Mouse (Mus musculus) C2C12 (cell line): ENCODE data around the gene Akap13.

Experiments used
- CTCF ChIP-seq: IDR thresholded peaks from one replicate; pipeline ENCODE4 v1.5.1; 2011; ENCODE audit not compliant: control insufficient read depth, insufficient read depth, insufficient read length
- MAX ChIP-seq: IDR thresholded peaks from one replicate; pipeline ENCODE4 v1.6.1; 2011; ENCODE audit warnings: mild to moderate bottlenecking, control low read depth
- MYOD1 ChIP-seq: IDR thresholded peaks from one replicate; pipeline ENCODE4 v1.6.1; 2011; ENCODE audit warnings: low read depth; ENCODE audit not compliant: control insufficient read depth, insufficient read length
- USF1 ChIP-seq: IDR thresholded peaks from one replicate; pipeline ENCODE4 v1.6.1; 2011; ENCODE audit warnings: low read depth, mild to moderate bottlenecking, control low read depth, moderate library complexity

DNA sequence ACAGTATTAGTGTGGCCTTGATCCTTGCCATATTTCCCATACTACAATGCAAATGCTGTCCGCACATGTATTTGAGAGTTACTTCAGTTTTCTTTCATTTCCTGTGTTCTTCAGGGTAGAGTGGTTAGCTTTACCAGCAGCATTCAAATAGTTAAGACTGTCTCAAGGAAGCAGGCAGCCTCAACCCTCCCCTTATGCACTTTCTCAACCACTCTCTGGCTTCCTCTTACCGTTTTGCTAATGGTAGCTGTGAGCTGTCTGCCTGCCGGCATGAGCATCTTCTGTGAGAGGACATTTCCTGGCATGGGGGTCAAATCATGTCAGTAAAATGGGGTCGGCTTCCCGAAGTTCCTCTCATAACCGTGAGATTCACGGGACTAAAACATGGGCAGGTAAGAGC is 246.4 kb downstream of the Akap13 start:
- no peak for TF ChIP-seq CTCF
- no peak for TF ChIP-seq USF1
- no peak for TF ChIP-seq MYOD1
- no peak for TF ChIP-seq MAX
